Mouse (Mus musculus) left cerebral cortex, adult 2 months (tissue): ENCODE measurements around the gene Dnal4. TPM values are rescaled to one million over a fixed set of nuclear protein-coding genes. Genes with fewer than 3 reads are reported as not detected.

ENCODE experiments used
- DNase-seq, 2 experiments: peaks; one replicate each; pipeline ENCODE4 v3.0.0; 2021 to 2022; ENCODE audit warnings: low spot score in 2 of 2, mixed read lengths in 1 of 2; ENCODE audit errors: extremely low spot score in 1 of 2
- H3K27ac ChIP-seq: fragments of 200-600 bp; 2 replicates; pipeline ENCODE4 v1.8.1; 2022
- H3K4me3 ChIP-seq: fragments of 200-600 bp; 2 replicates; pipeline ENCODE4 v1.8.1; 2022
- CTCF ChIP-seq: fragments of 200-600 bp; IDR thresholded peaks from 2 replicates; pipeline ENCODE4 v1.8.1; 2022; ENCODE audit warnings: antibody characterized with exemption, mild to moderate bottlenecking, moderate library complexity
- intact Hi-C: fragments of 180-260 bp; cut with DNase I; formaldehyde crosslinking; loops from one replicate; pipeline ENCODE4 v1.15.1; 2025
- total RNA-seq, 2 experiments: library from RNA; stranded (reverse); gene quantifications; 2 replicates each; pipeline ENCODE4 v1.2.3; 2021

Gene Dnal4
- total RNA-seq, 2 experiments from 2014 or later: 53.2 to 54.1 TPM

- Histone ChIP-seq H3K27ac (peak overlapping the region; percentile 82), H3K4me3 (no peak overlapping the region)
- no peak for TF ChIP-seq CTCF
- peak; percentile 41 to 62 for DNase-seq
- intact Hi-C loops: no loop called here
Measured at GRCm38 (mm10) chr15:79755977-79756625, 21.5 kb downstream of the Dnal4 start.

DNA sequence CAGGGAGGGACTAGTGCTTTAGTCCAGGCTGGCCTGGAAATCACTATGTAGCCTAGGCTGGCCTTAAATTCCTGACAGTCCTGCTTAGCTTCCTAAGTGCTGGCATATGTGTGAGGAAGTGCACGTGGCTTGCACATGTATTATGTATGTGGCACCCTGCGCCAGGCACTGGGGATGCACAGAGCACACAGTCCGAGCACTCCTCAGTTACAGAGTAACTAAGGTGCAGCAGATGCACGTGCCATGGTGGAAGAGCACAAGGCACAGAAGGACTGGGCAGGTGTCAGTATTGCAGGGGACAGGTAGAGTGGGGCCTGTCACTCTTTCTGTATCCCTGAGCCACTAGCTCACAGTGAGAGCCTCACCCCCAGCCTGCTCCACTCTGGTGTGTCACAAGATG, 22.5 kb downstream of the Dnal4 start:
- no peak for TF ChIP-seq CTCF
- intact Hi-C loops: no loop called here
- Histone ChIP-seq H3K4me3 (no peak overlapping the region), H3K27ac (peak overlapping the region; percentile 82)
- DNase-seq: no peak

GRCm38 (mm10) chr15:79753873-79754272, 23.8 kb downstream of the Dnal4 start:
- DNase-seq: no peak
- no peak overlapping the region for H3K4me3 ChIP-seq
- TF ChIP-seq CTCF: no peak
- intact Hi-C loops: loop anchor here (2.0 to 5.0 kb wide), 5 partner anchors 77 to 323 kb away; no protein-coding TSS in a partner anchor
- peak overlapping the region; percentile 36; the same call in 1 of the 2 replicates for H3K27ac ChIP-seq

DNA sequence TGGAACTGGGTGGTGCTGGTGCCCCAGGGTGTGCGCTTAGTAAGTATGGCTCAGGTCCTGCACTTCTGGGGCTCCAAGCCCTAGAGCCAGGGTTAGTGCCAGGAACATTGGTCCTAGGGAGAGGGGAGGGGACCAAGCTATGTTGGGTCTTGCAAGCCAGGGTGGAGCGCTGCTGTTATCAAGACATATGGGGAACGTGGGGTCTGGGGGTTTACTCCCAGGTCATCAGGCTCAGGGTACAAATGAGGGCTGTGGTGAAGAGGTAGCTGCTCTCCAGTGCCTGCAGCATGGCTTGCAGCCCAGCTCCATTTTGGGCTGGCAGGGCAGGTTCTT, 24.3 kb downstream of the Dnal4 start:
- no peak for TF ChIP-seq CTCF
- H3K27ac ChIP-seq: 0 out of 2 replicates have a peak overlapping the region, but pooled peaks have one; percentile 36
- no peak for DNase-seq
- intact Hi-C loops: loop anchor here (2.0 to 5.0 kb wide), 5 partner anchors 77 to 324 kb away; no protein-coding TSS in a partner anchor
- H3K4me3 ChIP-seq: no peak overlapping the region

- intact Hi-C loops: loop anchor here (2.0 to 5.0 kb wide), 5 partner anchors 78 to 324 kb away; no protein-coding TSS in a partner anchor
- DNase-seq: peak; percentile 81 to 86
- Histone ChIP-seq H3K4me3 (no peak overlapping the region), H3K27ac (no peak overlapping the region)
- peak; percentile 100 for TF ChIP-seq CTCF
Measured at GRCm38 (mm10) chr15:79752742-79753419, 24.8 kb downstream of the Dnal4 start.

DNA sequence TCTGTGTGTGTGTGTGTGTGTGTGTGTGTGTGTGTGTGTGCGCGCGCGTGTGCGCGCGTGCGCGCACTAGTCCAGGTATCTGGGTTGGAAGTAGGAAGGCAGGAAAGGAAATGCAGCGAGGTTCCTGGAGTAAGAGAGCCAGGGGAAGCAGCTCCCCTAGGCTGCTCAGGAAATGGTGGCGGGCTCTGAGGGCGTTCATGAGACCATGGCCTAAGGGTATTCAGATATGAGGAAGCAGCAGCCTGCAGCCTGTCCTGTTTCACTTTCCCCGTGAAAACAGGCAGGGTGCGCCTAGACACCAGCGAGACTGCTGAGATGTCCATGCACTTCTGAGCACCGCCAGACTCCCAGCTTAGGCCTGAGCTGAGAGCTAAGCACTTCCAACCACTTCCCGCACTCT, 25.9 kb downstream of the Dnal4 start:
- no peak for DNase-seq
- H3K27ac ChIP-seq: no peak overlapping the region
- H3K4me3 ChIP-seq: no peak overlapping the region
- TF ChIP-seq CTCF: no peak
- intact Hi-C loops: loop anchor here (2.0 to 5.0 kb wide), 5 partner anchors 79 to 326 kb away; no protein-coding TSS in a partner anchor

- TF ChIP-seq CTCF: no peak
- H3K4me3 ChIP-seq: no peak overlapping the region
- no peak for DNase-seq
- no peak overlapping the region for H3K27ac ChIP-seq
- intact Hi-C loops: loop anchor here (5.0 kb wide), 4 partner anchors 132 to 327 kb away; no protein-coding TSS in a partner anchor
Measured at GRCm38 (mm10) chr15:79750266-79750665, 27.4 kb downstream of the Dnal4 start.

- no peak overlapping the region for H3K4me3 ChIP-seq
- TF ChIP-seq CTCF: no peak
- DNase-seq: no peak
Measured at GRCm38 (mm10) chr15:79749162-79749561, 28.5 kb downstream of the Dnal4 start.

DNA sequence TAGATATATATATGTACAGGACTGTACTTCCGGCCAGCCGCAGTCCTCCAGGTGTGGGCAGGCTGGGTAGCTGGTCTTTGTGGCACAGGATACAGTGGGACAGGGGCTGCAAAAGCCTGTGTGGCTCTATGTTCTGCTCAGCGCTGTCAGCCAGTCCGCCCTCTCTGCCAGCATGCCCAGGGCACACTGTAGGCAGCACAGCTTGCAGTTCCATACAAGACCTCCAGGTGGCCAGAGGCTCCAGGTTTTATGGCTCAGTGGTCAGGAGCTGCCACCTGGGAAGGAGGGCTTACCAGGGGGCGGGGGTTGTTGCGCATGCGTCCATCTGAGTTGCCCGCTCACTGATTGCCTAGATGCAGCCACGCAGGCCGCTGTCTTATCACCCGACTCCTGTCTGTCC, 29.7 kb downstream of the Dnal4 start:
- TF ChIP-seq CTCF: peak; percentile 47
- H3K4me3 ChIP-seq: no peak overlapping the region
- no peak overlapping the region for H3K27ac ChIP-seq
- intact Hi-C loops: no loop called here
- DNase-seq: no peak

More at GRCm38 (mm10) chr15:79749162-79749561, 28.5 kb downstream of the Dnal4 start:
- intact Hi-C loops: no loop called here
- H3K27ac ChIP-seq: no peak overlapping the region

GRCm38 (mm10) chr15:79745883-79746282, 31.8 kb downstream of the Dnal4 start:
- H3K27ac ChIP-seq: no peak overlapping the region
- TF ChIP-seq CTCF: no peak
- DNase-seq: no peak
- no peak overlapping the region for H3K4me3 ChIP-seq
- intact Hi-C loops: no loop called here

DNA sequence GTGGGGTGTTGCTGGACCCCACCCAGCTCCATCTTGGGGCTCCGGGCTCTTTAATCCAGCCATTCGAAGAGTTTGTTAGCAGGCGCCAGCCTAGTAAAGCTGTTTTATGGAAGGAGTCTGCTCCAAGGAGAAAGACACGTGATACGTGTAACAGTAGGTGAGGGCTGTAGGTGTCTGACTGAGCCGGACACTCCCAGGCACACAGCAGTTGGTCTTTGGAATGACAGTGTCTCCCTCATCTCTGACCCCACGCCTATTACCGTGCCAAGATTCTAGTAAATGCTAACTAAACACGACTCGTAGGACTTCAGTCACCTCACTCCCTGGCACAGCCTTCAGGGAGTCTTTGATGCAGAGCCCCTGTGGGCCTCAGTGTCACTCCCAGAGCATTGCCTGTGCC, 32.3 kb downstream of the Dnal4 start:
- intact Hi-C loops: no loop called here
- DNase-seq: no peak
- no peak for TF ChIP-seq CTCF
- H3K27ac ChIP-seq: no peak overlapping the region
- no peak overlapping the region for H3K4me3 ChIP-seq

DNA sequence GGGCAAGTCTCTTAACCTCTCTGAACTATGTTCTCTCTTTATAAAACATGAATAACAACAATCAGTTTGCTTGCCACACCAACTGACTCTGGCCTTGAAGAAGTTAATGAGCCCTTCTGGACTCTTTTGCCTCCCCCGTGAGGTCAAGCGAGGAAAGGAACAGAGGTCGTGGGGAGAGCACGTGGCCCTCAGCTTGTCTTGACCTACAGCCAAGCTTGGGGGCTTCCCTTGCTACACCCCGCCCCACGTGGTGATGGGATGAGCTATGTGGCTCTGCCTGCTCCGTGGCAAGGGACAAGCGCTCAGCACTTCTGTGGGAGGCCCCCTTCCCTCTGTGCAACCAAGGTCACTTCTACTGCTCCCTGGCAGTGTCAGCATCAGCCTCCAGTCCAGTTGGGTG, 32.9 kb downstream of the Dnal4 start:
- no peak for DNase-seq
- intact Hi-C loops: no loop called here

More for the DNA sequence above, 32.9 kb downstream of the Dnal4 start:
- Histone ChIP-seq H3K4me3 (no peak overlapping the region), H3K27ac (no peak overlapping the region)
- TF ChIP-seq CTCF: no peak
